Mouse (Mus musculus): ENCODE results near the gene Hspb2.

Hspb2 gene

DNA sequence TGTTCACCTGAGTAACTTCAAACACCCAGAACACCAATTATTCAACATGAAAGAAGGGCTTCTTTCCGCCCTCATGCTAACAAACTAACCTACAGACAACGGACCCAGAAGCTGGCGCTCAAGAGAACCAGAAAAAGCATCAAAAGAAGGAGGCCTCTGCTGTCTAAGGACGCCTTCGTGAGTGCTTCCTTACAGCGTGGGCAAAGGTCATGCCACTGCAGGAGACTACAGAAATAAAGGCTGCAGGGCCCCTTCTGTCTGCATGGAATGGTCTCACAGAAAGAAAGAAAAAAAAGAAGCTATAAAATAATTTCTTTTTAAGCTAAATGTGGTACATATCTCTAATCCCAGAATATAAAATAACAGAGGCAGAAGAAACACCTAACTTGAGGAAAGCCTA is 47.2 kb downstream of the Hspb2 start:
- no peak for DNase-seq
